Mouse (Mus musculus) lung, postnatal 0 days (tissue): ENCODE results near the gene Lemd2.

Experiments used
- CTCF ChIP-seq: IDR thresholded peaks from 2 replicates; pipeline ENCODE4 v1.5.1; 2016; ENCODE audit warnings: antibody characterized with exemption, mild to moderate bottlenecking
- EP300 ChIP-seq: IDR thresholded peaks from 2 replicates; pipeline ENCODE4 v1.6.1; 2016; ENCODE audit warnings: antibody characterized with exemption, mild to moderate bottlenecking, control low read depth

DNA sequence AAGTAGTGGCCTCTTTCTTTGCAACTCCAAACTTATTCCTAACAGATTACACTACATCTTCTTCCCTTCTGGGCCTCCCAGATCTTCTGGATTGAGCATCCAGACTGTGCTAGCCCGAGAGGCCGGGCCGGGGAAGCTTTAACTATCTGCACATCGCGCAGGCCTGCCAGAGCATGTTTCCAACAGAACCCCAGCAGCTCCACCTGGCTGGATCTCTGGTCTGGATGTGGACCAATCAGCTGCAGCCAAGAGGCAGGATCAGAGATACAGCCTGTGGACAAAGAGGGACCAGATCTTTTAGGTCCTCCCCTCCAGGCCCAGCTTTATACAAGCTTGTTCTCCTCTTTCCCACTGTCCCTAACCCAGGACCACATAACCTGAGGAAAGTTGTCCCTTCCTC lies 35.7 kb upstream of the Lemd2 start:
- no peak for TF ChIP-seq CTCF
- TF ChIP-seq EP300, result no peak
